Mouse (Mus musculus) midbrain, embryonic 14.5 days (tissue): ENCODE measurements at regions not wholly inside any gene's neighbourhood (a gene's known extent, or its start where the extent isn't known, plus 50 kb on each side); places are given as distances from the start of the nearest gene placed in this dataset. TPM values are rescaled to one million over a fixed set of nuclear protein-coding genes. Genes with fewer than 3 reads are reported as not detected.

Experiments
- microRNA-seq: library from miRNA; unstranded; fragments of <30 nt; microRNA quantifications from one replicate; pipeline ENCODE4, GENCODE M21; 2016

Small RNA genes in the stretch of these regions (microRNA-seq; reads per million reads assigned to microRNA genes)
- gene Gm25063 = not detected
